Mouse (Mus musculus) liver, embryonic 14.5 days (tissue): ENCODE measurements around the gene Fnip2. TPM values are rescaled to one million over a fixed set of nuclear protein-coding genes. Genes with fewer than 3 reads are reported as not detected.

Experiments used
- ATAC-seq: fragments of 200-750 bp; cut with Nextera tagmentation; 2 replicates; pipeline ENCODE4 v1.8.0; 2017; ENCODE audit warnings: moderate number of reproducible peaks, mild to moderate bottlenecking, moderate library complexity; ENCODE audit not compliant: insufficient read depth
- DNase-seq, 3 experiments: peaks; one replicate each; pipeline ENCODE4 v3.0.0-alpha.2; 2012 to 2013; ENCODE audit warnings: low read depth in 3 of 3, low spot score in 3 of 3
- H3K27ac ChIP-seq: fragments of 300-500 bp; sonication (generic); 2 replicates; pipeline ENCODE4 v1.5.1; 2014; ENCODE audit warnings: moderate library complexity, mild to moderate bottlenecking, control low read depth, inconsistent platforms
- H3K27me3 ChIP-seq: fragments of 300-500 bp; sonication (generic); 2 replicates; pipeline ENCODE4 v1.6.1; 2014; ENCODE audit warnings: mild to moderate bottlenecking, low read length, moderate library complexity; ENCODE audit not compliant: control insufficient read depth, insufficient read depth
- H3K36me3 ChIP-seq: fragments of 300-500 bp; sonication (generic); replicated peaks from 2 replicates; pipeline ENCODE4 v1.6.1; 2014; ENCODE audit warnings: low read depth; ENCODE audit not compliant: control insufficient read depth, insufficient read depth
- H3K4me1 ChIP-seq, 2 experiments: fragments of 200-500 bp in 1 of 2; fragments of 300-500 bp in 1 of 2; sonication (generic) in 1 of 2; replicated peaks; 2 replicates each; pipeline ENCODE4 v1.6.1; 2012 to 2014; ENCODE audit warnings: antibody characterized with exemption in 1 of 2, inconsistent platforms in 1 of 2, low read length in 1 of 2; ENCODE audit not compliant: control insufficient read depth in 2 of 2, insufficient read depth in 2 of 2
- H3K4me2 ChIP-seq: fragments of 300-500 bp; sonication (generic); 2 replicates; pipeline ENCODE4 v1.6.1; 2014; ENCODE audit warnings: low read depth, mild to moderate bottlenecking, control low read depth, moderate library complexity
- H3K4me3 ChIP-seq, 2 experiments: fragments of 200-500 bp in 1 of 2; fragments of 300-500 bp in 1 of 2; sonication (generic) in 1 of 2; 2 replicates each; pipeline ENCODE4 v1.5.1; 2012 to 2014; ENCODE audit warnings: low read depth in 2 of 2, low read length in 2 of 2, mild to moderate bottlenecking in 2 of 2, control low read depth in 1 of 2, inconsistent platforms in 1 of 2, moderate library complexity in 1 of 2; ENCODE audit not compliant: insufficient read depth in 1 of 2
- H3K9ac ChIP-seq: fragments of 300-500 bp; sonication (generic); replicated peaks from 2 replicates; pipeline ENCODE4 v1.6.1; 2014; ENCODE audit warnings: mild to moderate bottlenecking, control low read depth, moderate library complexity
- H3K9me3 ChIP-seq: fragments of 300-500 bp; sonication (generic); 2 replicates; pipeline ENCODE4 v1.6.1; 2016; ENCODE audit warnings: low read length, mixed read lengths; ENCODE audit not compliant: control insufficient read depth
- CTCF ChIP-seq: IDR thresholded peaks from 2 replicates; pipeline ENCODE4 v1.5.1; 2016; ENCODE audit warnings: antibody characterized with exemption, low read depth, control low read depth
- EP300 ChIP-seq: IDR thresholded peaks from 2 replicates; pipeline ENCODE4 v1.6.1; 2016; ENCODE audit warnings: antibody characterized with exemption, low read depth
- WGBS: fragments of 180-500 bp; shearing (Covaris S2); extraction: QIAGEN DNeasy Blood & Tissue Kit; methylation state at CpG from one replicate; pipeline ENCODE4 v1.1.7; 2014; ENCODE audit not compliant: insufficient replicate concordance; 5-methylcytosine and 5-hydroxymethylcytosine counted together
- polyA plus RNA-seq, 2 experiments: library from polyadenylated mRNA; depleted of rRNA in 1 of 2; stranded (reverse) in 1 of 2; unstranded in 1 of 2; fragments of >200 nt; fragmentation: Nextera tagmentation in 1 of 2; extraction: Ambion mirVana in 1 of 2; gene quantifications; 2 replicates each; pipeline versions ENCODE4 v1.2.1 to v1.2.3; 2012 to 2014

Gene Fnip2
- polyA plus RNA-seq, 2 experiments = 3.5 to 5.9 TPM

GRCm38 (mm10) chr3:79578164-79578563, 10.6 kb upstream of the Fnip2 start:
- no peak for DNase-seq
- Histone ChIP-seq H3K9ac (no peak overlapping the region), H3K4me1 (peaks cover 48 to 59% of the 10 kb centered on the region in 2 experiments), H3K4me3 (no peak overlapping the region), H3K4me2 (no peak overlapping the region), H3K27ac (peak overlapping the region; percentile 53), H3K27me3 (no peaks in the 10 kb centered on the region), H3K36me3 (no peaks in the 10 kb centered on the region), H3K9me3 (no peaks in the 10 kb centered on the region)
- no peak for ATAC-seq
- TF ChIP-seq EP300 = no peak
- TF ChIP-seq CTCF = no peak
- 68% methylated on average over 6 of the region's 6 CpGs for WGBS

GRCm38 (mm10) chr3:79577606-79578005, 10.0 kb upstream of the Fnip2 start:
- WGBS = 71% methylated on average over 6 of the region's 6 CpGs
- Histone ChIP-seq H3K9me3 (no peaks in the 10 kb centered on the region), H3K4me1 (peaks cover 53 to 63% of the 10 kb centered on the region in 2 experiments), H3K27ac (peak overlapping the region; percentile 53), H3K36me3 (no peaks in the 10 kb centered on the region), H3K27me3 (no peaks in the 10 kb centered on the region), H3K4me2 (no peak overlapping the region), H3K4me3 (no peak overlapping the region), H3K9ac (no peak overlapping the region)
- TF ChIP-seq CTCF = no peak
- TF ChIP-seq EP300 = no peak
- DNase-seq (no peak), ATAC-seq (no peak)

DNA sequence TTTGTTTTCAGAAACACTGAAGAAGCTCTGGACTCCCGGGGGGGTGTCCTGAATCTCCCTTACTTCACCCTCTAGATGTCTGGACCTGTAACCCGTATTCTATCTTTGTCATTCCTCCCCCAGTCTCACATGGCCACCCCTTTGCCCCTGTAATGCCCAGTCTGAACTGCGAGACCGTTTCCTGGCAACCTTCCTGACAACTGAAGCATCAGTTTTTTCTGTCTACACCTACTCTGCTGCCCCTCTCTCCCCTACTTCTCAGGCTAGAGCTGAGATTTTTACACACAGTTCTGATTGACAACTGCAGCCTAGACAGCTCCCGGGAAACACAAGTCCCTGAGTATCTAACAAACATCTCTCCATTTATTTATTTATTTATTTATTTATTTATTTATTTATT, 9.3 kb upstream of the Fnip2 start:
- TF ChIP-seq EP300 = no peak
- no peak for TF ChIP-seq CTCF
- no peak overlapping the region for H3K4me3 ChIP-seq
- peaks cover 53 to 66% of the 10 kb centered on the region in 2 experiments for H3K4me1 ChIP-seq
- DNase-seq = no peak
- H3K27ac ChIP-seq = no peak overlapping the region
- no peak overlapping the region for H3K9ac ChIP-seq
- H3K27me3 ChIP-seq = no peaks in the 10 kb centered on the region
- H3K36me3 ChIP-seq = no peaks in the 10 kb centered on the region
- ATAC-seq = no peak
- H3K4me2 ChIP-seq = no peak overlapping the region
- WGBS = 52% methylated on average over 5 of the region's 5 CpGs
- H3K9me3 ChIP-seq = no peaks in the 10 kb centered on the region

DNA sequence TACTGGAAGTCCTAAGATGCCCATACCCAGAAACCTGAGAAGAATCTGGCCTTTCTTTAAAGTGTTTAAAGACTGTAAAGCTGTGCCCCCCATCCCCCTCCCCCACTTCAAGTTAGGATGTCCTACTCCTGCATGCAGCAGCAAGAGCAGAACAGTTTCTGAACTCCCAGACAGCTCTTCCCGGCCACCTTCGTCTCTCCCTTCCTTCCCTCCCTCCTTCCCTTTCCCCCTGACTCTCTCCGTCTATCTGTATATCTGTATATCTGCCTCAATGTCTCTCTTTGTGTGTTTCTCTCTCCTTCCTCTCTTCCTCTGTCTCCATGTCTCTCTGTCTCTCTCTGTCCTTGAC, 8.8 kb upstream of the Fnip2 start:
- 17% methylated on average over 3 of the region's 3 CpGs for WGBS
- Histone ChIP-seq H3K4me3 (no peak overlapping the region), H3K27me3 (no peaks in the 10 kb centered on the region), H3K27ac (no peak overlapping the region), H3K4me2 (no peak overlapping the region), H3K4me1 (peaks cover 52 to 63% of the 10 kb centered on the region in 2 experiments), H3K9me3 (no peaks in the 10 kb centered on the region), H3K36me3 (no peaks in the 10 kb centered on the region), H3K9ac (no peak overlapping the region)
- TF ChIP-seq EP300 (no peak), CTCF (no peak)
- ATAC-seq (no peak), DNase-seq (no peak)

GRCm38 (mm10) chr3:79575576-79576467, 8.2 kb upstream of the Fnip2 start:
- H3K4me1 ChIP-seq = peaks cover 46 to 57% of the 10 kb centered on the region in 2 experiments
- no peak for ATAC-seq
- no peak overlapping the region for H3K9ac ChIP-seq

More at GRCm38 (mm10) chr3:79575576-79576467, 8.2 kb upstream of the Fnip2 start:
- Histone ChIP-seq H3K27me3 (no peaks in the 10 kb centered on the region), H3K9me3 (no peaks in the 10 kb centered on the region), H3K4me3 (no peak overlapping the region), H3K4me2 (no peak overlapping the region), H3K36me3 (no peaks in the 10 kb centered on the region), H3K27ac (peak overlapping the region; percentile 61)
- WGBS = 58% methylated on average over 10 of the region's 10 CpGs
- no peak for DNase-seq
- no peak for TF ChIP-seq EP300
